Mouse (Mus musculus) heart, postnatal 0 days (tissue): Measurements from ENCODE around the gene Chrna3. TPM values are rescaled to one million over a fixed set of nuclear protein-coding genes. Genes with fewer than 3 reads are reported as not detected.

Experiments used
- ATAC-seq: fragments of 200-750 bp; cut with Nextera tagmentation; 2 replicates; pipeline ENCODE4 v1.8.0; 2017; ENCODE audit warnings: low read depth, moderate number of reproducible peaks, moderate library complexity; ENCODE audit not compliant: insufficient read depth
- DNase-seq: peaks from one replicate; pipeline ENCODE4 v3.0.0-alpha.2; 2016; ENCODE audit warnings: low spot score
- H3K27ac ChIP-seq: fragments of 300-500 bp; sonication (generic); 2 replicates; pipeline ENCODE4 v1.5.1; 2014; ENCODE audit warnings: low read depth, mild to moderate bottlenecking
- H3K27me3 ChIP-seq: fragments of 300-500 bp; sonication (generic); 2 replicates; pipeline ENCODE4 v1.6.1; 2014; ENCODE audit warnings: low read length, mixed read lengths; ENCODE audit not compliant: control insufficient read depth, insufficient read depth
- H3K36me3 ChIP-seq: fragments of 300-500 bp; sonication (generic); replicated peaks from 2 replicates; pipeline ENCODE4 v1.6.1; 2014; ENCODE audit warnings: low read length, mixed read lengths; ENCODE audit not compliant: control insufficient read depth, insufficient read depth
- H3K4me1 ChIP-seq: fragments of 300-500 bp; sonication (generic); 2 replicates; pipeline ENCODE4 v1.6.1; 2014; ENCODE audit warnings: antibody characterized with exemption; ENCODE audit not compliant: control insufficient read depth, insufficient read depth
- H3K4me2 ChIP-seq: fragments of 300-500 bp; sonication (generic); 2 replicates; pipeline ENCODE4 v1.6.1; 2014; ENCODE audit warnings: low read depth, mild to moderate bottlenecking, low read length, moderate library complexity
- H3K4me3 ChIP-seq: fragments of 300-500 bp; sonication (generic); 2 replicates; pipeline ENCODE4 v1.5.1; 2014; ENCODE audit warnings: low read depth, low read length
- H3K9ac ChIP-seq: fragments of 300-500 bp; sonication (generic); replicated peaks from 2 replicates; pipeline ENCODE4 v1.6.1; 2014; ENCODE audit warnings: low read depth, low read length, mixed read lengths
- H3K9me3 ChIP-seq: fragments of 300-500 bp; sonication (generic); replicated peaks from 2 replicates; pipeline ENCODE4 v1.6.1; 2016; ENCODE audit warnings: low read length; ENCODE audit not compliant: control insufficient read depth
- CTCF ChIP-seq: IDR thresholded peaks from 2 replicates; pipeline ENCODE4 v1.5.1; 2016; ENCODE audit warnings: antibody characterized with exemption, control low read depth, low read depth
- EP300 ChIP-seq: IDR thresholded peaks from 2 replicates; pipeline ENCODE4 v1.6.1; 2016; ENCODE audit warnings: antibody characterized with exemption, low read depth
- WGBS: fragments of 180-500 bp; shearing (Covaris S2); extraction: QIAGEN DNeasy Blood & Tissue Kit; methylation state at CpG from one replicate; pipeline ENCODE4 v1.1.7; 2014; 5-methylcytosine and 5-hydroxymethylcytosine counted together
- polyA plus RNA-seq: library from polyadenylated mRNA; unstranded; fragments of >200 nt; fragmentation: Nextera tagmentation; extraction: Ambion mirVana; gene quantifications from 2 replicates; pipeline ENCODE4 v1.2.1, GENCODE M21; 2015
- total RNA-seq: library from RNA; depleted of rRNA; stranded (reverse); fragments of >200 nt; gene quantifications from 2 replicates; pipeline ENCODE4 v1.2.3, GENCODE M21; 2014; ENCODE audit warnings: low replicate concordance

Chrna3 gene
- total and polyA plus RNA-seq, 2 experiments from 2014 or later, result not detected

- ATAC-seq, result no peak
- DNase-seq, result no peak
- H3K27ac ChIP-seq, result no peak within 1 kb of the TSS
Observed at GRCm38 (mm10) chr9:55048211-55048880, 22.0 kb upstream of the Chrna3 start, which contains the start of gene Chrnb4. Gene Chrnb4, minus strand, starts transcription at chr9:55048779.

GRCm38 (mm10) chr9:55046764-55047163, 20.4 kb upstream of the Chrna3 start:
- 1% methylated on average over 3 of the region's 3 CpGs for WGBS
- ATAC-seq, result no peak
- TF ChIP-seq EP300 (no peak), CTCF (no peak)

More at GRCm38 (mm10) chr9:55048211-55048880, 22.0 kb upstream of the Chrna3 start, which contains the start of gene Chrnb4:
- H3K4me3 ChIP-seq, result peak within 1 kb of the TSS; percentile 47
- 0 out of 2 replicates have a peak, but pooled peaks cover 3% of the 10 kb centered on the region for H3K4me1 ChIP-seq
- no peak within 1 kb of the TSS; the same call in 1 of the 2 replicates for H3K9ac ChIP-seq
- H3K4me2 ChIP-seq, result peak within 1 kb of the TSS; percentile 82
- WGBS, result 2% methylated on average over 23 of the region's 23 CpGs
- TF ChIP-seq EP300, result no peak
- TF ChIP-seq CTCF, result no peak
- no peaks in the 10 kb centered on the region for H3K36me3 ChIP-seq
- H3K27me3 ChIP-seq, result no peaks in the 10 kb centered on the region
- H3K9me3 ChIP-seq, result no peaks in the 10 kb centered on the region

GRCm38 (mm10) chr9:55045001-55045400, 18.6 kb upstream of the Chrna3 start:
- no peak overlapping the region for H3K9ac ChIP-seq
- H3K27me3 ChIP-seq, result no peaks in the 10 kb centered on the region
- ATAC-seq (no peak), DNase-seq (no peak)
- no peaks in the 10 kb centered on the region for H3K9me3 ChIP-seq
- no peaks in the 10 kb centered on the region for H3K36me3 ChIP-seq
- no peak overlapping the region for H3K27ac ChIP-seq
- WGBS, result 52% methylated on average over 2 of the region's 2 CpGs
- TF ChIP-seq EP300 (no peak), CTCF (no peak)
- H3K4me2 ChIP-seq, result no peak overlapping the region
- H3K4me3 ChIP-seq, result no peak overlapping the region
- H3K4me1 ChIP-seq, result 0 out of 2 replicates have a peak, but pooled peaks cover 3% of the 10 kb centered on the region

More at GRCm38 (mm10) chr9:55046764-55047163, 20.4 kb upstream of the Chrna3 start:
- Histone ChIP-seq H3K4me3 (no peak overlapping the region), H3K4me1 (0 out of 2 replicates have a peak, but pooled peaks cover 3% of the 10 kb centered on the region), H3K27me3 (no peaks in the 10 kb centered on the region), H3K9me3 (no peaks in the 10 kb centered on the region), H3K4me2 (no peak overlapping the region), H3K36me3 (no peaks in the 10 kb centered on the region), H3K9ac (no peak overlapping the region), H3K27ac (no peak overlapping the region)
- DNase-seq, result no peak

- no peak for TF ChIP-seq EP300
- TF ChIP-seq CTCF, result no peak
- Histone ChIP-seq H3K36me3 (no peaks in the 10 kb centered on the region), H3K9me3 (no peaks in the 10 kb centered on the region), H3K4me2 (no peak overlapping the region), H3K27me3 (no peaks in the 10 kb centered on the region), H3K4me3 (no peak overlapping the region), H3K9ac (no peak overlapping the region), H3K4me1 (0 out of 2 replicates have a peak, but pooled peaks cover 3% of the 10 kb centered on the region), H3K27ac (no peak overlapping the region)
- no peak for ATAC-seq
- DNase-seq, result no peak
- 18% methylated on average over 8 of the region's 8 CpGs for WGBS
Observed at GRCm38 (mm10) chr9:55043688-55044087, 17.3 kb upstream of the Chrna3 start.

GRCm38 (mm10) chr9:55041389-55041788, 15.0 kb upstream of the Chrna3 start:
- ATAC-seq (no peak), DNase-seq (no peak)
- TF ChIP-seq EP300 (no peak), CTCF (no peak)
- no peaks in the 10 kb centered on the region for H3K9me3 ChIP-seq
- no peak overlapping the region for H3K27ac ChIP-seq
- H3K36me3 ChIP-seq, result no peaks in the 10 kb centered on the region
- no peaks in the 10 kb centered on the region for H3K4me1 ChIP-seq
- H3K4me3 ChIP-seq, result no peak overlapping the region
- no peak overlapping the region for H3K9ac ChIP-seq
- no peak overlapping the region for H3K4me2 ChIP-seq
- WGBS, result 76% methylated on average over 2 of the region's 2 CpGs
- no peaks in the 10 kb centered on the region for H3K27me3 ChIP-seq

GRCm38 (mm10) chr9:55039983-55040382, 13.6 kb upstream of the Chrna3 start:
- Histone ChIP-seq H3K4me1 (no peaks in the 10 kb centered on the region), H3K27me3 (no peaks in the 10 kb centered on the region), H3K4me2 (no peak overlapping the region), H3K36me3 (no peaks in the 10 kb centered on the region), H3K9me3 (no peaks in the 10 kb centered on the region), H3K9ac (no peak overlapping the region), H3K4me3 (no peak overlapping the region), H3K27ac (no peak overlapping the region)
- TF ChIP-seq EP300 (no peak), CTCF (no peak)
- 48% methylated on average over 3 of the region's 5 CpGs for WGBS
- no peak for DNase-seq
- no peak for ATAC-seq
